Mouse (Mus musculus): ENCODE measurements around the gene Rassf8.

The Rassf8 gene

GRCm38 (mm10) chr6:145826305-145826704 lies 79.8 kb downstream of the Rassf8 start:
- DNase-seq, result no peak

GRCm38 (mm10) chr6:145829062-145829835 lies 82.7 kb downstream of the Rassf8 start:
- DNase-seq, result no peak

- peak; percentile 80 for DNase-seq
These were observed 83.6 kb downstream of the Rassf8 start for GRCm38 (mm10) chr6:145830117-145830516.

DNA sequence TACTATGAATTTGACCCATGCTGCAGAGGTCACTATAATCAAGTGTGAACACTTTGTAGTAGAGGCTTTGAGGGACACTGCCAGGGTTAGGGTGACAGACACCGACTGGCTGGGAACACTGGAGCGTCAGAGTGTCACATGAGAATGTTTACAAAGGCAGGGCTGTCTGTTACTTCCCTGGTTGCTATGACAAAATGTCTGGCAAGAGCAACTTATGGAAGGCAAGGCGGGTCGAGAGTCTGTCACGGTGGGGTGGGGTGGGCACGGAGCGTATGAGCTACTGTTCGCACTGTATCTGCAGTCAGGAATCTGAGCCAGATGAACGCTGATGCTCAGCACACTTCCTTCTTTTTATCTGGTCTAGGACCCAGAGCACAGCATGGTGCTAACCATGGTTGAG lies 84.1 kb downstream of the Rassf8 start:
- DNase-seq, result no peak

DNA sequence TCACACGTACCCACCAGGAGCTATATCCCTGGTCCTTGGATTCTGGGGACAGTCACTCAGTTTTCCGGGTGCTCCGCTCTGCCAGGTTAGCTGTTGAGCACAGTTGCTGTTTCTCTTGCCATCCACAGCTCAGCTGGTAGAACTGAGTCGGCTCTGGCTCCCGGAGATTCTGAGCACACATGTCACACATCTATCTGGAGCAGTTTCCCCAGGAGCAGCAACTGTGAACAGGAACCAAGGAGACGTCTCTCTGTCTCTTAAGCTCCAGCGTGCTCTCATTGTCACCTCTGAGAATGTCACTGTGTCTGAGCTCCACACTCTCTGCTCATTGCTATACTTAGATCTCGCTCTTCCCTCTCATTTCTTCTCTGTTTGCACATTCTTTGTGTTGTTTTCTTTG lies 86.4 kb downstream of the Rassf8 start:
- DNase-seq, result no peak

GRCm38 (mm10) chr6:145835359-145835758 lies 88.8 kb downstream of the Rassf8 start:
- DNase-seq, result no peak

- no peak for DNase-seq
These were observed 99.1 kb downstream of the Rassf8 start for GRCm38 (mm10) chr6:145845611-145846010.

GRCm38 (mm10) chr6:145846076-145846475 lies 99.5 kb downstream of the Rassf8 start:
- no peak for DNase-seq

DNA sequence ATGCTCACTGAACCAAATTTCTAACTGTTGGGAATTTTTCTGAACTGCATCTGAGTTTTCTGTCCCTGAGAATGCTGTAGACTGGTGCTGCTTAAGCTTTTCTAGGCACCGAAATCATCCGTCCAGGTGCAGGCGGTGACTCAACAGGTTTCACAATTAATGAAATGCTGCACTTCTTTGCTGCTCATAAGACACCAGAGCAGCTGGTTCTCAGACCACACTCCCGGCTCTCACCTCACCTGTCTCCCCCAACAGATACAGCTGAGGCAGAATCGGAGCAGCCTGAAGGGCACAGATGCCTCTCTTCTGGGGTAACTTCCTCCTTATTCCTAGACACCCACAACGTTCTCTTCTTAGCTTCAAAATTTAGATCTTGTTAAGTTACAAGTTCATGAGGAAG lies 100.4 kb downstream of the Rassf8 start:
- no peak for DNase-seq

DNA sequence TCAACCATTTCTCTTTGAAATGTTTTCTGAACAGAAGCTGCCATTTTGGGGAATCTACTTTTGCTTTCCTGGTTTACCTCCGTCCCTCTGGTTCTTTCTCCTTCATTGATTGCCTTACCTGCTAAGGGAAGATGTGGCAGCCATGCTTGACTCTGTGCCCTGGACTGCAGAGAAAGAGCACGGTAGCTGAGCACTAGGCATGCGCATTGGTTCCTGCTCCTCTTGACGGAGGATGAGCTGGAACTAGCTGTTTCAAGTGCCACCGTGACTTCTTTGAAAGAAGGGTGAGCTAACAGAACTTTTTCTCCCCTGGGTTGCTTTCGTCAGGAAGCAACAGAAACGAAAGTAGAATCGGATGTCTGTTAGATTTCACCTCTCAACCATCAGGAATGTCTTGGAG lies 101.1 kb downstream of the Rassf8 start:
- DNase-seq, result no peak

GRCm38 (mm10) chr6:145850789-145851188 lies 104.2 kb downstream of the Rassf8 start:
- peak; percentile 75 for DNase-seq

- no peak for DNase-seq
These were observed 105.4 kb downstream of the Rassf8 start for GRCm38 (mm10) chr6:145851956-145852355.

GRCm38 (mm10) chr6:145852708-145853107 lies 106.2 kb downstream of the Rassf8 start:
- DNase-seq, result no peak

DNA sequence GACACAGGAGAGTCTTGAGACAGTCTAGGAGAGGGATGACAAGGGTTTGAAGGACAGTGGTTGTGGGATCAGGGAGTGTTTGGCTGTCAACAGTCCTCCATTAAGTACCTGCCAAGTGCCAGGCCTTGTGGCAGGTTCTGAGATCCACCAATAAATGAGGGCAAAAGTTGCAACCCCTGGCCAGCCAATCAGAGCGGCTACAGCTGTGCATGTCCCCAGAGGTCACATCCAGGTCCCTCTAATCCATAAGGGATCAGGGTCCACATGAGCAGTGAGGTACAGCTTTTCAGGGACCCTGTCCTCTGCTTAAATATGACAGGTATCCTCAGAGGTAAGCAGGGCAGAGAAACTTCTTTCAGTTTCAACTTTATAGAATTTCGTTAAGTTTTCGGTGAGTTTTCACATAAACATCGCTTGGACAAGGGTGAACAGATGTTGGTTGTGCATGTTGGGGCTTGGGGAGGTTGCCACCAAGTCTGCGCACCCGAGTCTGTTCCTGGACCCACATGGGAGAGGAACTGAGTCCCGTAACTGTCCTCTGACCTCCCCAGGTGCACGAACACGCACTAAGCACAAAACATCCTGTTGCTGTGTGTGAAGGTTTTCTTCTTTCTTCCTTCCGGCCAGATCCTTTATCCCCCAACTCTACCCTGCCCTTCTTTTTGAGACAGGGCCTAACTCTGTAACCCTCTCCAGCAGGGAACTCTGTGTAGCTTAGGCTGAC lies 107.0 kb downstream of the Rassf8 start:
- no peak for DNase-seq

- DNase-seq, result no peak
These were observed 108.2 kb downstream of the Rassf8 start for GRCm38 (mm10) chr6:145854756-145855155.

GRCm38 (mm10) chr6:145855720-145856551 lies 109.4 kb downstream of the Rassf8 start:
- peak; percentile 99 for DNase-seq

GRCm38 (mm10) chr6:145857428-145857827 lies 110.9 kb downstream of the Rassf8 start:
- DNase-seq, result no peak

DNA sequence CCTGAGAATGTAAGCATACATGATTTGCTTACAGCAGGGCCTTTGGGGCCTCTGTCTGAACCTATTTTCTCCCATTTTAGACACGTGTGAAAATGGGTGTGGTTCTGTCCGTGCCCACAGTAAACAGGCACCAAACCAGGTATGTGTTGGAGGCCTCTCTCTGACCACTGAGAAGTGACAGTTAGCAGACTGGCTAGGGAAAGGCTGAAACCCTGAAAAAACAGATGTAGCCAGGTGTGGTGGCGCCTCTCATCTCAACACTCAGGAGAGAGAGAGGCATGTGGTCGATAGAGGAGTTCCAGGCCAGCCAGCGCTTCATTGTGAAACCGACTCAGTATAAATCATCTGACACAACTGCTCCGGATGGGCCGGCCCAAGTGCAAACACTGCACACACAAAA lies 111.9 kb downstream of the Rassf8 start:
- no peak for DNase-seq

DNA sequence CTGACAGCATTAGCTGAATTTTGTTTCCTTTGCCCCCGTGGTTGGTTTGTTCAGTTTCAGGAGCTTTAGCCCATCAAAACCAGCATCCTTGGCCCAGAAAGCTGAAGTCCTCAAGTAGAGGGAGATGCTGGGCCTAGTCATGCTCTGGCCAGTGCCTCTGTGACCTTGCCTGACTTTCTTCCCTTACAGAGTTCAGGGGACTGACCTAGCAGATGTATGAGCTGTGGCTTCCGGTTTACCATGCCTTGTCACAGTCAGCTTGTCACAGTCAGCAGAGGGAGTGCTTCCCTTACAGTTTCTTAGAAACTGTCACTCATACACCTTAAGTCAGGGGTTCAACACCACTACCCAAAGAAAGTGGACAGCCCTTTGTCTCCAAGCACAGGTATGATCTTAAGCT lies 113.8 kb downstream of the Rassf8 start:
- DNase-seq, result no peak

- no peak for DNase-seq
These were observed 115.1 kb downstream of the Rassf8 start for GRCm38 (mm10) chr6:145861462-145862227.

DNA sequence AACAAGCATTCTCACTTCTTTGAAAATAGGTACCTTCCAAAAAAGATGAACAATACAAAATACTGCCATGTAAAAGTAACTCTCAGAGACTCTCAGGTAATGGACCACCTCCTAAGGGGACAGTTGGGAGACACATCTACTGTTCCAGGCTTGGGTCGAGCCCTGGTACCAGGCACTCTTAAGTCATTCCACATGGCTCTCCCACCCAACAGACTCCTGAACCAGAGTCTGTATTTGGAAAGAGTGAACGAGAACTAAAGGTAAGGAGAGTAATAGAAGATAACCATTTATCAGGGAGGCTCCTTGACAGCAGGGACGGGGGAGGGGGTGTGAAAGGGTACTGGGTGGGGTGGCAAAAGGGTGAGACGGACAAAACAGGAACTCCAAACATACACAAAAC lies 115.8 kb downstream of the Rassf8 start:
- DNase-seq, result no peak

DNA sequence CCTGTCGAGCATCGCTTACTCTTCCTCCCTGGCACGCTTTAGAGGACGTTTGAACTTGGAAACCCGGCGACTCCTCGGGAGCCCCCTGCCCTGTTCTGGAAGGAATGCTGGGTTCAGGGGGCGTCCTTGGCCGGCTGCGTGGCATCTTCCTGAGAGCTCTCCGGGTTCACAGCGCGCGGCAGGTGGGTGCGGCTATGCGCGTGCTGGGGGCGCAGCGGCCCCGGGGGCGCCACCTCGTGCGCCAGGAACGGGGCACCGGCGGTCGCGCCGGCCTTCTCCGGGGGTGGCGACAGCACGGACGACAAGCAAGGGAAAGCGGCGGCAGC lies 116.2 kb downstream of the Rassf8 start:
- no peak for DNase-seq

Data from cerebellum, adult 9-10 months (tissue).